Mouse (Mus musculus) hindbrain, embryonic 15.5 days (tissue): ENCODE results near the gene Derl3. TPM values are rescaled to one million over a fixed set of nuclear protein-coding genes. Genes with fewer than 3 reads are reported as not detected.
"Not testable (repeated sequence)": the region's sequence is repeated elsewhere in the genome, so short reads cannot be mapped to it uniquely, and the experiment has no call there.

Experiments used
- ATAC-seq: fragments of 200-750 bp; cut with Nextera tagmentation; 2 replicates; pipeline ENCODE4 v1.8.0; 2017; ENCODE audit warnings: low read depth, moderate number of reproducible peaks, moderate TSS enrichment; ENCODE audit not compliant: low FRiP score
- H3K27ac ChIP-seq: fragments of 300-500 bp; sonication (generic); replicated peaks from 2 replicates; pipeline ENCODE4 v1.5.1; 2015; ENCODE audit warnings: mild to moderate bottlenecking, inconsistent platforms
- H3K27me3 ChIP-seq: fragments of 300-500 bp; sonication (generic); 2 replicates; pipeline ENCODE4 v1.6.1; 2015; ENCODE audit warnings: control low read depth, inconsistent platforms
- H3K36me3 ChIP-seq: fragments of 300-500 bp; sonication (generic); 2 replicates; pipeline ENCODE4 v1.6.1; 2015; ENCODE audit warnings: control low read depth, inconsistent platforms
- H3K4me1 ChIP-seq: fragments of 300-500 bp; sonication (generic); replicated peaks from 2 replicates; pipeline ENCODE4 v1.6.1; 2015; ENCODE audit warnings: control low read depth, inconsistent platforms
- H3K4me2 ChIP-seq: fragments of 300-500 bp; sonication (generic); 2 replicates; pipeline ENCODE4 v1.6.1; 2015; ENCODE audit warnings: moderate library complexity, mild to moderate bottlenecking, inconsistent platforms
- H3K4me3 ChIP-seq: fragments of 300-500 bp; sonication (generic); 2 replicates; pipeline ENCODE4 v1.5.1; 2015; ENCODE audit warnings: mild to moderate bottlenecking, inconsistent platforms
- H3K9ac ChIP-seq: fragments of 300-500 bp; sonication (generic); 2 replicates; pipeline ENCODE4 v1.6.1; 2015; ENCODE audit warnings: inconsistent platforms
- H3K9me3 ChIP-seq: fragments of 300-500 bp; sonication (generic); 2 replicates; pipeline ENCODE4 v1.6.1; 2016; ENCODE audit warnings: control low read depth, inconsistent platforms
- WGBS: fragments of 180-500 bp; shearing (Covaris S2); methylation state at CpG from one replicate; pipeline ENCODE4 v1.1.7; 2015; 5-methylcytosine and 5-hydroxymethylcytosine counted together
- polyA plus RNA-seq: library from polyadenylated mRNA; unstranded; fragments of >200 nt; fragmentation: Nextera tagmentation; extraction: Ambion mirVana; gene quantifications from 2 replicates; pipeline ENCODE4 v1.2.1, GENCODE M21; 2015

The Derl3 gene
- polyA plus RNA-seq, 1 experiment from 2014 or later = 2.0 TPM

- WGBS = 84% methylated on average over 11 of the region's 11 CpGs
- Histone ChIP-seq H3K4me3 (no peak overlapping the region), H3K4me1 (peaks cover 34% of the 10 kb centered on the region), H3K4me2 (no peak overlapping the region), H3K36me3 (peaks cover 4% of the 10 kb centered on the region; the same call in 1 of the 2 replicates), H3K27me3 (no peaks in the 10 kb centered on the region), H3K27ac (no peak overlapping the region), H3K9me3 (no peaks in the 10 kb centered on the region), H3K9ac (no peak overlapping the region)
- no peak for ATAC-seq
Observed at GRCm38 (mm10) chr10:75856155-75856907, 36.9 kb upstream of the Derl3 start.

- peaks cover 33% of the 10 kb centered on the region for H3K4me1 ChIP-seq
- no peak overlapping the region for H3K4me3 ChIP-seq
- H3K9me3 ChIP-seq = no peaks in the 10 kb centered on the region
- ATAC-seq = no peak
- H3K4me2 ChIP-seq = no peak overlapping the region
- WGBS = 85% methylated on average over 3 of the region's 3 CpGs
- no peak overlapping the region for H3K27ac ChIP-seq
- H3K36me3 ChIP-seq = peaks cover 4% of the 10 kb centered on the region; the same call in 1 of the 2 replicates
- H3K9ac ChIP-seq = no peak overlapping the region
- H3K27me3 ChIP-seq = no peaks in the 10 kb centered on the region
Observed at GRCm38 (mm10) chr10:75856976-75857375, 36.2 kb upstream of the Derl3 start.

- Histone ChIP-seq H3K9ac (no peak overlapping the region), H3K4me3 (no peak overlapping the region), H3K27me3 (no peaks in the 10 kb centered on the region), H3K4me2 (no peak overlapping the region), H3K27ac (no peak overlapping the region), H3K36me3 (peaks cover 4% of the 10 kb centered on the region; the same call in 1 of the 2 replicates), H3K9me3 (no peaks in the 10 kb centered on the region), H3K4me1 (peaks cover 33% of the 10 kb centered on the region)
- 93% methylated on average over 4 of the region's 4 CpGs for WGBS
- ATAC-seq = no peak
Observed at GRCm38 (mm10) chr10:75857598-75857997, 35.6 kb upstream of the Derl3 start.

- no peaks in the 10 kb centered on the region for H3K9me3 ChIP-seq
- H3K4me2 ChIP-seq = peak overlapping the region; percentile 57
- peak overlapping the region; percentile 90 for H3K4me3 ChIP-seq
- H3K27me3 ChIP-seq = no peaks in the 10 kb centered on the region
- peak overlapping the region; percentile 97 for H3K27ac ChIP-seq
- peaks cover 4% of the 10 kb centered on the region; the same call in 1 of the 2 replicates for H3K36me3 ChIP-seq
- peak; percentile 79 for ATAC-seq
- peak overlapping the region; percentile 95 for H3K9ac ChIP-seq
- 1% methylated on average over 27 of the region's 27 CpGs for WGBS
- peaks cover 33% of the 10 kb centered on the region for H3K4me1 ChIP-seq
Observed at GRCm38 (mm10) chr10:75859107-75859746, 34.0 kb upstream of the Derl3 start.

GRCm38 (mm10) chr10:75859786-75860470 is 33.3 kb upstream of the Derl3 start, which contains the start of gene Mif:
Gene Mif (minus strand): TSS chr10:75860240.
- H3K9me3 ChIP-seq, H3K36me3 ChIP-seq, H3K27me3 ChIP-seq: not testable (repeated sequence)
- Histone ChIP-seq H3K27ac (peak within 1 kb of the TSS; percentile 97), H3K4me3 (peak within 1 kb of the TSS; percentile 90), H3K4me2 (peak within 1 kb of the TSS; percentile 57), H3K9ac (peak within 1 kb of the TSS; percentile 95), H3K4me1 (peaks cover 33% of the 10 kb centered on the region)
- ATAC-seq = peak; percentile 94
- under 1% methylated on average over 45 of the region's 46 CpGs for WGBS

GRCm38 (mm10) chr10:75860746-75861145 is 32.5 kb upstream of the Derl3 start:
- Histone ChIP-seq H3K4me1 (peaks cover 33% of the 10 kb centered on the region), H3K9me3 (no peaks in the 10 kb centered on the region), H3K9ac (0 out of 2 replicates have a peak overlapping the region, but pooled peaks have one; percentile 95), H3K36me3 (peaks cover 4% of the 10 kb centered on the region; the same call in 1 of the 2 replicates), H3K27me3 (no peaks in the 10 kb centered on the region), H3K4me2 (peak overlapping the region; percentile 57), H3K4me3 (peak overlapping the region; percentile 90; the same call in 1 of the 2 replicates), H3K27ac (peak overlapping the region; percentile 97)
- ATAC-seq = no peak
- WGBS = 22% methylated on average over 7 of the region's 7 CpGs

- Histone ChIP-seq H3K27me3 (no peaks in the 10 kb centered on the region), H3K9ac (no peak overlapping the region), H3K9me3 (no peaks in the 10 kb centered on the region), H3K4me1 (peaks cover 33% of the 10 kb centered on the region), H3K36me3 (peaks cover 4% of the 10 kb centered on the region; the same call in 1 of the 2 replicates), H3K4me3 (no peak overlapping the region), H3K27ac (no peak overlapping the region), H3K4me2 (no peak overlapping the region)
- ATAC-seq = no peak
- WGBS = 46% methylated on average over 5 of the region's 5 CpGs
Observed at GRCm38 (mm10) chr10:75861587-75861986, 31.6 kb upstream of the Derl3 start.

GRCm38 (mm10) chr10:75872025-75872914 is 20.9 kb upstream of the Derl3 start:
- H3K4me2 ChIP-seq = peak overlapping the region; percentile 54
- no peak; the same call in none of the 2 replicates for ATAC-seq
- no peaks in the 10 kb centered on the region for H3K36me3 ChIP-seq
- WGBS = 35% methylated on average over 10 of the region's 10 CpGs
- H3K27ac ChIP-seq = peak overlapping the region; percentile 69
- peak overlapping the region; percentile 15; the same call in 1 of the 2 replicates for H3K9ac ChIP-seq
- H3K9me3 ChIP-seq = no peaks in the 10 kb centered on the region
- no peaks in the 10 kb centered on the region for H3K27me3 ChIP-seq
- peak overlapping the region; percentile 35 for H3K4me3 ChIP-seq
- H3K4me1 ChIP-seq = peaks cover 16% of the 10 kb centered on the region

- 0% methylated on average over 11 of the region's 11 CpGs for WGBS
- peak overlapping the region; percentile 15 for H3K9ac ChIP-seq
- peak overlapping the region; percentile 35 for H3K4me3 ChIP-seq
- no peaks in the 10 kb centered on the region for H3K27me3 ChIP-seq
- no peaks in the 10 kb centered on the region for H3K9me3 ChIP-seq
- ATAC-seq = peak; percentile 98
- H3K27ac ChIP-seq = peak overlapping the region; percentile 69
- no peaks in the 10 kb centered on the region for H3K36me3 ChIP-seq
- peak overlapping the region; percentile 54 for H3K4me2 ChIP-seq
- peaks cover 16% of the 10 kb centered on the region for H3K4me1 ChIP-seq
Observed at GRCm38 (mm10) chr10:75872915-75873542, 20.2 kb upstream of the Derl3 start.

GRCm38 (mm10) chr10:75873543-75874170 is 19.6 kb upstream of the Derl3 start:
- Histone ChIP-seq H3K27ac (peak overlapping the region; percentile 69), H3K9ac (peak overlapping the region; percentile 15), H3K4me2 (peak overlapping the region; percentile 54), H3K9me3 (no peaks in the 10 kb centered on the region), H3K36me3 (no peaks in the 10 kb centered on the region), H3K27me3 (no peaks in the 10 kb centered on the region), H3K4me3 (peak overlapping the region; percentile 35), H3K4me1 (peaks cover 16% of the 10 kb centered on the region)
- WGBS = 8% methylated on average over 10 of the region's 10 CpGs
- peak; percentile 39; the same call in 1 of the 2 replicates for ATAC-seq
